Mouse (Mus musculus): Measurements from ENCODE around the gene Adssl1.
A peak's percentile ranks its signal among the peaks of the same experiment; 100 is the strongest.

GRCm38 (mm10) chr12:112585924-112586538 is 33.8 kb upstream of the Adssl1 start:
- TF ChIP-seq POLR2A (IDR thresholded peaks at IDR 0.05; ENCODE audit: control insufficient read depth, extremely low read depth, insufficient read depth, low read length, poor library complexity) (no peak), CTCF (IDR thresholded peaks at IDR 0.05; ENCODE audit: borderline replicate concordance, control insufficient read depth, extremely low read depth, insufficient read depth, low read length, poor library complexity) (0 out of 2 replicates have a peak, but pooled peaks have one; percentile 20)

Measured in thymus, adult 2 months (tissue).